Mouse (Mus musculus) midbrain, embryonic 16.5 days (tissue): ENCODE measurements around the gene Ccser2. TPM values are rescaled to one million over a fixed set of nuclear protein-coding genes. Genes with fewer than 3 reads are reported as not detected.

Experiments used
- ATAC-seq: fragments of 200-750 bp; cut with Nextera tagmentation; 2 replicates; pipeline ENCODE4 v1.8.0; 2017; ENCODE audit warnings: moderate TSS enrichment
- H3K27ac ChIP-seq: fragments of 300-500 bp; sonication (generic); 2 replicates; pipeline ENCODE4 v1.5.1; 2014; ENCODE audit warnings: mild to moderate bottlenecking, low read length, mixed read lengths
- H3K27me3 ChIP-seq: fragments of 300-500 bp; sonication (generic); 2 replicates; pipeline ENCODE4 v1.6.1; 2014; ENCODE audit warnings: low read depth, low read length, mixed read lengths; ENCODE audit not compliant: control insufficient read depth, insufficient read depth
- H3K36me3 ChIP-seq: fragments of 300-500 bp; sonication (generic); 2 replicates; pipeline ENCODE4 v1.6.1; 2014; ENCODE audit warnings: mild to moderate bottlenecking, low read length, moderate library complexity, mixed read lengths; ENCODE audit not compliant: control insufficient read depth, insufficient read depth
- H3K4me1 ChIP-seq: fragments of 300-500 bp; sonication (generic); 2 replicates; pipeline ENCODE4 v1.6.1; 2014; ENCODE audit warnings: mild to moderate bottlenecking, low read length, mixed read lengths; ENCODE audit not compliant: control insufficient read depth, insufficient read depth
- H3K4me2 ChIP-seq: fragments of 300-500 bp; sonication (generic); 2 replicates; pipeline ENCODE4 v1.6.1; 2014; ENCODE audit warnings: mild to moderate bottlenecking, low read length, mixed read lengths
- H3K4me3 ChIP-seq: fragments of 300-500 bp; sonication (generic); 2 replicates; pipeline ENCODE4 v1.5.1; 2014; ENCODE audit warnings: low read depth, mild to moderate bottlenecking, low read length, moderate library complexity, mixed read lengths
- H3K9ac ChIP-seq: fragments of 300-500 bp; sonication (generic); 2 replicates; pipeline ENCODE4 v1.6.1; 2014; ENCODE audit warnings: low read depth, low read length, mixed read lengths
- H3K9me3 ChIP-seq: fragments of 300-500 bp; sonication (generic); replicated peaks from 2 replicates; pipeline ENCODE4 v1.6.1; 2014; ENCODE audit warnings: mild to moderate bottlenecking, low read length, mixed read lengths; ENCODE audit not compliant: control insufficient read depth, poor library complexity, severe bottlenecking
- WGBS: fragments of 180-500 bp; shearing (Covaris S2); extraction: QIAGEN DNeasy Blood & Tissue Kit; methylation state at CpG from one replicate; pipeline ENCODE4 v1.1.7; 2014; 5-methylcytosine and 5-hydroxymethylcytosine counted together
- polyA plus RNA-seq: library from polyadenylated mRNA; unstranded; fragments of >200 nt; fragmentation: Nextera tagmentation; extraction: Ambion mirVana; gene quantifications from 2 replicates; pipeline ENCODE4 v1.2.1, GENCODE M21; 2015

Ccser2 gene
- polyA plus RNA-seq, 1 experiment from 2014 or later = 92.9 TPM

DNA sequence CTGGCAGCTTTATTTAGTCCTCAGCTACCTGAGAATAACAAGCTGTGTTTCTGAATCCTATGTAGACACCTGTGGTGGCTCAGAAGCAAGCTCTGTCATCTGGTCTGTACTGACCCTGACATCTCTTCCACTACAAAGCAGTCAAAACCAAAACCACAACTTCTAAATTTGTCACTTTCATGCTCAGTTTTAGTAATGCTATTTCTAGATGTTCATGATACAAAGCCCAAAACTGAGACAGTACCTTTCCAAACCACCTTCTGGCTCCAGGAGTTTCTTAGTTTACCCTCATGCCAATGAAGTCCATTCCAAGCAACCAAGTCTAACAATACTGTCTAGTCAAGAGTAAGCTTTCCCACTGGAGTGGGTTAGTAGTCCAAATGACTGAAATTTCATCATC is 36.5 kb downstream of the Ccser2 start:
- Histone ChIP-seq H3K27ac (no peak overlapping the region), H3K9me3 (no peaks in the 10 kb centered on the region), H3K36me3 (peaks cover 3% of the 10 kb centered on the region; the same call in 1 of the 2 replicates), H3K9ac (no peak overlapping the region), H3K4me3 (no peak overlapping the region), H3K4me2 (no peak overlapping the region), H3K27me3 (no peaks in the 10 kb centered on the region), H3K4me1 (no peaks in the 10 kb centered on the region)
- ATAC-seq = no peak

DNA sequence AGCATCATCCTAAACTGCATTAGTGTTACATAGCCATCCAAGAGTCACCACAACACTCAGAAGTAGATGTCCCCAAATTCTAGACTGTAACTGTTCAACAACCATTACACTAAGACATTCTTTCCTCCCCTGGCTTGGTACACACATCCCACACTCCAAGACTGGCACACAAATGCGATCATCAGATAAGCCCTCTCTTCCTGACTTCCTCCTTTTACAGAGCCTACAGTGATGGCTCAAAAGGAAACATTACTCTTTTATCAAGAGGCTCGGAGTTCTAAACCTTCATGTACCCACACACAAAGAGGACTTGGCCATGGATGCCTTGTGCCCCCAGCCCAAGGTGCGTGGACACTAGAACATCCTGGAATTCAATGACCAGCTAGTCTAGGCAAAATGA is 45.2 kb downstream of the Ccser2 start:
- Histone ChIP-seq H3K4me2 (no peak overlapping the region), H3K4me3 (no peak overlapping the region), H3K27me3 (no peaks in the 10 kb centered on the region), H3K9me3 (no peaks in the 10 kb centered on the region), H3K4me1 (peaks cover 3% of the 10 kb centered on the region; the same call in 1 of the 2 replicates), H3K27ac (no peak overlapping the region), H3K9ac (no peak overlapping the region), H3K36me3 (peaks cover 4% of the 10 kb centered on the region; the same call in 1 of the 2 replicates)
- ATAC-seq = no peak
- WGBS = 95% methylated on average over 3 of the region's 3 CpGs

DNA sequence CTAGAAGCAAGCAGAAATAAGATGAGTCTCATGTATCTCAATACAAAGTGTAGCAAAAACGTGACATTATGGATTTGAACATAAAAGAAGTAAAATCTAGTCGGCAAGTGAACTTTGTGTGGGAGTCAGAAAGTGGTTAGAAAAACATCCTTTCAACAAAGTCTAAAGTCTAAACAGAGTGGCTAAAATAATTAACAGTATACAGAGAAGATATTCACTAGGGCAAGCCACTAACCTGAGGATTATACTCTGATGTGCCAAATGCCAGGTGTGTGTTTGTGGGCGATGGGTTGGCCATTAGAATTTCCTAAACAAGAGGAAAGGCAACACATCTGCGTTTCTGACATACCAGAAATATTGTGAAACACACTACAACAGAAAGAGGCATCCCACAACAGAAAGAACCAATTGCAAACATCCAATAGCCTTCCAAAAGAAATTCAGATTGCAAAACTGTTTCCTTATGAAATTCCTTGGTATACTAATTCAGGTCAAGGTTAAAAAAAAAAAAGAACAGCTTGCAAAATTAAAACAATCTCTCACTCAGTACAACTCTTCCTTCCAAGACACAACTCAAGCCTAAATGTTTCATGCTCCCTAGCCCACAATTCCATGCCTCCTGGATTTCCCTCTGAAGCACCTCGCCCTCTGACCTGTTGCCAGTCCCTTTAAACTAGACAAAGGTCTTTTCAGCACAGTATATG is 47.1 kb downstream of the Ccser2 start:
- no peak for ATAC-seq
- WGBS = 88% methylated on average over 5 of the region's 5 CpGs

DNA sequence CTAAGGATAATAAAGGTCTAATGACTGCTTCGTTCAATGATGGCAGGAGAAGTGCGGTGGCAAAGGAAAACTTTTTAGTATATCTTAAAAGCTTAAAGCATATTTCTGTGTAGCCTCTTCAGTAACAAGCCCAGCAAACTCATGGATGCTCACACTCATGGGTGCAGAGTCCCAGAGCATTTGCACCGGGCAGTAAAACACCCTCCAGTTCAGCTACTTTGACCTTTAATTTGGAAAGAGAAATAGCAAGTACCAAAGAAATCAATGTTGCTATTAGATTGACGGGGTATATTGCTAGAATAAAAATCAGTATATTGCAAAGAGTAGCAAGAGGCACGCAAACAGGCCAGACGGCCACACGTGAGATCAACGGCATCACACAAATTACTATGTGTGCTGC is 48.7 kb downstream of the Ccser2 start:
- Histone ChIP-seq H3K4me2 (no peak overlapping the region), H3K4me3 (no peak overlapping the region), H3K36me3 (0 out of 2 replicates have a peak, but pooled peaks cover 4% of the 10 kb centered on the region), H3K27me3 (no peaks in the 10 kb centered on the region), H3K9ac (no peak overlapping the region), H3K9me3 (no peaks in the 10 kb centered on the region), H3K27ac (no peak overlapping the region), H3K4me1 (peaks cover 3% of the 10 kb centered on the region; the same call in 1 of the 2 replicates)
- 95% methylated on average over 8 of the region's 8 CpGs for WGBS
- ATAC-seq = no peak

More for the DNA sequence above, 47.1 kb downstream of the Ccser2 start:
- Histone ChIP-seq H3K27ac (no peak overlapping the region), H3K9me3 (no peaks in the 10 kb centered on the region), H3K4me1 (peaks cover 3% of the 10 kb centered on the region; the same call in 1 of the 2 replicates), H3K9ac (no peak overlapping the region), H3K36me3 (0 out of 2 replicates have a peak, but pooled peaks cover 4% of the 10 kb centered on the region), H3K27me3 (no peaks in the 10 kb centered on the region), H3K4me3 (no peak overlapping the region), H3K4me2 (no peak overlapping the region)

DNA sequence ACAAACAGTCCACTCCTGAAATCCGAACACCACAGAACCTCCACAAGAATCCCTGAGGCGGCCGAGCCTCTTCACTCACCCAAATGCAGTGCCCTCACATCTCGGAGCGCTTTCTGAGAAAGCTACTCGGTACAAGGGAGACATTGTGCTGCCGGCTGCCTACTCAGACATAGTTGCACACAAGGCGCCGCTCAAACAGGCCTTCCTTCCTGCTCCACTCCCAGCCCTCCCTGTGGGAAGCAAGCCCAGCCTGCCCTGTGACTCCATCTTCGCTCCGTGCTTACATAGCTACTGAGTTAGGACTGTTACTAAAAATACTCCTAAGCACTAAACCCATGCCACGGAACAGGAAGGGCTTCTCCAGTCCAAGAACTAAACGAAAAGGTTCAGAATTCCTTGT is 49.4 kb downstream of the Ccser2 start:
- H3K4me3 ChIP-seq = peak overlapping the region; percentile 16
- WGBS = 60% methylated on average over 13 of the region's 13 CpGs

DNA sequence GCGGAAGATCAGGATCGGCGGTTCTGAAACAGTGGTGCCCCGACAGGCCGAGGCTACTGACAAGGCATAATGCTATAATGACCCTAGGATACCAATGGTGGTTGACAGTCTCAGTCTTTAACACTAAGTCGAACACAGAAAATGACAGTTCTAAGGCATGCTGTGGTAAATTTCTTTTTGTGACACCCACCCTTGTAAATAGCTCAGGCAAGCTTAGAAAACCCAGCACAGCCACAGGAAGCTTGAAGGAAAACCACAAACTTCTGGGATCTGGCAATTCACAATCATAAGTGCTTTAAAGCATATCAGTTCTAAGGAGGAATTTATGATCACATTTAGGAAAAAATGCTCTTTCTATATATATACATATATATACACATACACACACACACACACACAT is 53.4 kb downstream of the Ccser2 start:
- no peak overlapping the region for H3K9ac ChIP-seq

More for the DNA sequence above, 49.4 kb downstream of the Ccser2 start:
- Histone ChIP-seq H3K27me3 (no peaks in the 10 kb centered on the region), H3K4me1 (peaks cover 3% of the 10 kb centered on the region; the same call in 1 of the 2 replicates), H3K4me2 (peak overlapping the region; percentile 25), H3K9me3 (no peaks in the 10 kb centered on the region), H3K36me3 (no peaks in the 10 kb centered on the region), H3K9ac (0 out of 2 replicates have a peak overlapping the region, but pooled peaks have one; percentile 6), H3K27ac (peak overlapping the region; percentile 76)
- peak; percentile 81 for ATAC-seq

DNA sequence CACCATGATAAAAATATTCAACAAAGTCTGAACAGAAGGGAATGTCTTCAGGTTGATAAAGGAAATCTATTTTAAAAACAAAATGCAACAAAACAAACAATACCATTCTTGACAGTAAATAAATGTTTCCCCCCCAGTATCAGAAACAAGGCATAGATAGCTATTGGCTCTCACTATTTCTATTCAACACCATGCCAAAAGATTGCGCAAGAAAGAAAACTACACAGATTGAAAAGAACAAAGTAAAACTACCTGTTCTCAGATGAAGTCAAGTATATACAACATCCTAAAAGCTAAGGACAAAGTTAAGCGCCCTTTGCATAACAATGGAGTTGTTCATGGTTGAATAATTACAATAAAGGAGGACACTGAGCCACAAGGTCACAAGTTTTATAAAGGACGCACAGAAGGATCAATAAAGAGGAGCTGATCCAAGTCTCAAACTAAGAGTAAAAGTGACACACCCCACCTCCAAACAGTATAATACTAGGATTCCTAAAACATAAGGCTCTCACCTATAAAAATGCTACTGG is 54.0 kb downstream of the Ccser2 start:
- peaks cover 3% of the 10 kb centered on the region; the same call in 1 of the 2 replicates for H3K4me1 ChIP-seq
- H3K27ac ChIP-seq = no peak overlapping the region
- H3K9ac ChIP-seq = no peak overlapping the region
- no peaks in the 10 kb centered on the region for H3K27me3 ChIP-seq
- no peak for ATAC-seq
- no peaks in the 10 kb centered on the region for H3K9me3 ChIP-seq
- WGBS = 63% methylated on average over 3 of the region's 3 CpGs
- 0 out of 2 replicates have a peak, but pooled peaks cover 2% of the 10 kb centered on the region for H3K36me3 ChIP-seq
- H3K4me2 ChIP-seq = no peak overlapping the region
- no peak overlapping the region for H3K4me3 ChIP-seq

More for the DNA sequence above, 53.4 kb downstream of the Ccser2 start:
- H3K4me1 ChIP-seq = peaks cover 3% of the 10 kb centered on the region; the same call in 1 of the 2 replicates
- 0 out of 2 replicates have a peak, but pooled peaks cover 2% of the 10 kb centered on the region for H3K36me3 ChIP-seq
- WGBS = 92% methylated on average over 6 of the region's 6 CpGs
- no peaks in the 10 kb centered on the region for H3K27me3 ChIP-seq
- no peak for ATAC-seq
- H3K9me3 ChIP-seq = no peaks in the 10 kb centered on the region
- no peak overlapping the region for H3K4me2 ChIP-seq
- H3K4me3 ChIP-seq = no peak overlapping the region
- H3K27ac ChIP-seq = no peak overlapping the region

DNA sequence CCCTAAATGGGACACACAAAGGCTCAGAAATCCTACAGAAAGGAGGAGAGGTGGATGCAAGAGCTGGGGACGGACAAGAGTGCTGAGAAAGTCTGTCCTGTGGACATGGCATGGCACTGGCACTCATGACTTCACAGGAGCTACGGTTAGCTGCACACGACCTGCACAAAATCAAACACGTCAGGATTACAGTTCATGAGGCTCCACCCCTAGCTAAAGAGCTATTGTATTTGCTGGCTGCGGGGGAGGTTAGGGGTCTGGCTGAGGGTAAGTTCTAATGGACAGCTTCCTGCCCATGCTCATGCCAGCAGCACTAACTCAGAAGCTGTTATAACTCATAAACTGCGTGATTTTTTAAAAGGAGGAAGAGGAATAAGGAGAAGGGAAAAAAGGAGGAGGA is 56.8 kb downstream of the Ccser2 start:
- H3K9me3 ChIP-seq = no peaks in the 10 kb centered on the region
- H3K4me2 ChIP-seq = no peak overlapping the region
- no peak overlapping the region for H3K4me3 ChIP-seq
- H3K36me3 ChIP-seq = 0 out of 2 replicates have a peak, but pooled peaks cover 6% of the 10 kb centered on the region
- WGBS = 50% methylated on average over 6 of the region's 6 CpGs
- ATAC-seq = no peak
- H3K4me1 ChIP-seq = no peaks in the 10 kb centered on the region
- no peak overlapping the region for H3K27ac ChIP-seq
- H3K27me3 ChIP-seq = no peaks in the 10 kb centered on the region
- no peak overlapping the region for H3K9ac ChIP-seq
